9 mouse cellular contexts compared by ENCODE assay signal in genomic region chr10:130228246-130228645, GRCm38 (mm10). TPM values are rescaled to one million over a fixed set of nuclear protein-coding genes. Genes with fewer than 3 reads are reported as not detected.
DNase-seq lines count a peak whose midpoint lies in the region; ATAC-seq lines count a peak whose summit lies in the region.
"Had no signal": no experiment of that assay in that cellular context is flagged by ENCODE, and none has a peak within 500 bp of the region (broad histone marks: within the 10 kb centered on the region; RNA-seq: fewer than 3 reads in every experiment).

No protein-coding gene starts in this region.

- no peak overlapping the region for H3K9ac ChIP-seq in heart, embryonic 11.5 days (ENCODE audit: low read depth, low read length)
- no peak overlapping the region for H3K9ac ChIP-seq in hindbrain, embryonic 12.5 days
- H3K9ac ChIP-seq: embryonic facial prominence, embryonic 13.5 days had no signal

- H3K36me3 ChIP-seq in heart, embryonic 11.5 days (ENCODE audit: control insufficient read depth, insufficient read depth, low read length), result no peaks in the 10 kb centered on the region
- H3K36me3 ChIP-seq in hindbrain, embryonic 12.5 days, result no peaks in the 10 kb centered on the region
- H3K36me3 ChIP-seq: embryonic facial prominence, embryonic 13.5 days had no signal

- H3K27me3 ChIP-seq in heart, embryonic 11.5 days (ENCODE audit: control insufficient read depth, insufficient read depth, low read length), result no peaks in the 10 kb centered on the region
- H3K27me3 ChIP-seq in hindbrain, embryonic 12.5 days, result no peaks in the 10 kb centered on the region
- H3K27me3 ChIP-seq: embryonic facial prominence, embryonic 13.5 days had no signal

- no peak overlapping the region for H3K27ac ChIP-seq in heart, embryonic 11.5 days (ENCODE audit: low read depth, low read length)
- no peak overlapping the region for H3K27ac ChIP-seq in hindbrain, embryonic 12.5 days
- H3K27ac ChIP-seq: embryonic facial prominence, embryonic 13.5 days had no signal

- WGBS in heart, embryonic 11.5 days (ENCODE audit: insufficient replicate concordance), result 6% methylated on average over 1 of the region's 1 CpGs
- 3% methylated on average over 1 of the region's 1 CpGs for WGBS in hindbrain, embryonic 12.5 days

- no peak overlapping the region for H3K4me2 ChIP-seq in heart, embryonic 11.5 days
- H3K4me2 ChIP-seq in hindbrain, embryonic 12.5 days (replicated peaks), result no peak overlapping the region
- H3K4me2 ChIP-seq: embryonic facial prominence, embryonic 13.5 days had no signal

- ATAC-seq in heart, embryonic 11.5 days (replicated peaks; ENCODE audit: insufficient number of reproducible peaks, low FRiP score, low TSS enrichment), result no peak
- peak; percentile 83 for ATAC-seq in hindbrain, embryonic 12.5 days (ENCODE audit: low FRiP score)
- peak; percentile 94 for ATAC-seq in megakaryocyte-erythroid progenitor cell, adult 5-6 weeks (replicated peaks; ENCODE audit: low FRiP score, low TSS enrichment, poor library complexity, severe bottlenecking)

- peak; percentile 19 to 47 for DNase-seq in heart, postnatal 14 days
- peak; percentile 64 for DNase-seq in adrenal gland, postnatal 10 days
- peak; percentile 58 for DNase-seq in embryo, embryonic 11.5 days (ENCODE audit: low read depth, low spot score)
- DNase-seq in layer of hippocampus, postnatal 10 days (ENCODE audit: low spot score in 2 of 2), result peak; percentile 63 to 76
- peak; percentile 61 for DNase-seq in right cerebral cortex, postnatal 4 days

- intact Hi-C loops in heart, postnatal 14 days (cut with DNase I), result loop anchor here (2.0 kb wide), 1 partner anchor 71 kb away; no protein-coding TSS in a partner anchor

- no peaks in the 10 kb centered on the region for H3K9me3 ChIP-seq in heart, embryonic 11.5 days (replicated peaks; ENCODE audit: control insufficient read depth, low read length)
- no peaks in the 10 kb centered on the region for H3K9me3 ChIP-seq in hindbrain, embryonic 12.5 days (replicated peaks)
- H3K9me3 ChIP-seq: embryonic facial prominence, embryonic 13.5 days had no signal

- no peak overlapping the region for H3K4me3 ChIP-seq in heart, embryonic 11.5 days (ENCODE audit: low read depth, low read length)
- H3K4me3 ChIP-seq in hindbrain, embryonic 12.5 days, result no peak overlapping the region
- H3K4me3 ChIP-seq: embryonic facial prominence, embryonic 13.5 days had no signal

- no peaks in the 10 kb centered on the region for H3K4me1 ChIP-seq in heart, embryonic 11.5 days (ENCODE audit: control insufficient read depth, insufficient read depth, low read length)
- H3K4me1 ChIP-seq in hindbrain, embryonic 12.5 days, result no peaks in the 10 kb centered on the region
- H3K4me1 ChIP-seq: embryonic facial prominence, embryonic 13.5 days had no signal

RNA-seq across cellular contexts. Expression of gene Olfr827, which starts 14.0 kb away (rescaled TPM):
- total RNA-seq in heart, postnatal 14 days (2021), result not detected
- polyA plus RNA-seq in heart, embryonic 11.5 days (2014; fragmentation: Nextera tagmentation; extraction: Ambion mirVana), result not detected in 2 replicates
- total RNA-seq in adrenal gland, postnatal 10 days (2021), result not detected
- polyA plus RNA-seq in hindbrain, embryonic 12.5 days (2016; fragmentation: Nextera tagmentation; extraction: Ambion mirVana), result not detected in 2 replicates
- total RNA-seq in layer of hippocampus, postnatal 10 days (2021), result not detected
- not detected in 2 replicates for total RNA-seq in megakaryocyte-erythroid progenitor cell, adult 5-6 weeks (2014; fragmentation: Nextera tagmentation)
- not detected in 2 replicates for total RNA-seq in megakaryocyte-erythroid progenitor cell, adult 5-6 weeks (2017)
- polyA plus RNA-seq: embryonic facial prominence, embryonic 13.5 days had no signal

RNA-seq across cellular contexts. Expression of gene Olfr826, which starts 44.3 kb away (rescaled TPM):
- not detected for total RNA-seq in heart, postnatal 14 days (2021)
- polyA plus RNA-seq in heart, embryonic 11.5 days (2014; fragmentation: Nextera tagmentation; extraction: Ambion mirVana), result not detected in 2 replicates
- total RNA-seq in adrenal gland, postnatal 10 days (2021), result not detected
- polyA plus RNA-seq in hindbrain, embryonic 12.5 days (2016; fragmentation: Nextera tagmentation; extraction: Ambion mirVana), result not detected in 2 replicates
- total RNA-seq in layer of hippocampus, postnatal 10 days (2021), result not detected
- total RNA-seq in megakaryocyte-erythroid progenitor cell, adult 5-6 weeks (2014; fragmentation: Nextera tagmentation), result not detected in 2 replicates
- not detected in 2 replicates for total RNA-seq in megakaryocyte-erythroid progenitor cell, adult 5-6 weeks (2017)
- polyA plus RNA-seq: embryonic facial prominence, embryonic 13.5 days had no signal

RNA-seq across cellular contexts. Expression of gene Neurod4, which starts 51.8 kb away (rescaled TPM):
- not detected for total RNA-seq in heart, postnatal 14 days (2021)
- polyA plus RNA-seq in heart, embryonic 11.5 days (2014; fragmentation: Nextera tagmentation; extraction: Ambion mirVana), result not detected in 2 replicates
- total RNA-seq in adrenal gland, postnatal 10 days (2021), result under 1 TPM; 0.18 to 0.21 TPM
- 7.8 and 8.6 TPM in 2 replicates for polyA plus RNA-seq in hindbrain, embryonic 12.5 days (2016; fragmentation: Nextera tagmentation; extraction: Ambion mirVana)
- under 1 TPM; 0.62 to 0.69 TPM for total RNA-seq in layer of hippocampus, postnatal 10 days (2021)
- not detected in 2 replicates for total RNA-seq in megakaryocyte-erythroid progenitor cell, adult 5-6 weeks (2014; fragmentation: Nextera tagmentation)
- total RNA-seq in megakaryocyte-erythroid progenitor cell, adult 5-6 weeks (2017), result not detected in 2 replicates
